Mouse (Mus musculus) MEL (cell line): Measurements from ENCODE around the gene Stk39.

Source experiments
- CHD1 ChIP-seq: IDR thresholded peaks from 2 replicates; pipeline ENCODE4 v1.6.1; 2012; ENCODE audit warnings: low read depth, mild to moderate bottlenecking, inconsistent platforms, low read length, improper control_type of control experiment
- CTCF ChIP-seq, 3 experiments: IDR thresholded peaks in 2 of 3; conservative IDR thresholded peaks in 1 of 3; 2 replicates each; pipeline ENCODE4 v1.5.1; 2011 to 2012; ENCODE audit warnings: low read length in 3 of 3, low read depth in 2 of 3, mild to moderate bottlenecking in 2 of 3, improper control_type of control experiment in 1 of 3, inconsistent platforms in 1 of 3, mixed read lengths in 1 of 3, moderate library complexity in 1 of 3; ENCODE audit not compliant: control insufficient read depth in 1 of 3, insufficient read depth in 1 of 3, poor library complexity in 1 of 3, severe bottlenecking in 1 of 3
- ELF1 ChIP-seq: IDR thresholded peaks from 2 replicates; pipeline ENCODE4 v1.6.1; 2014; ENCODE audit warnings: low read depth, mild to moderate bottlenecking, inconsistent platforms, low read length, improper control_type of control experiment, moderate library complexity
- EP300 ChIP-seq, 2 experiments: IDR thresholded peaks; 2 replicates each; pipeline ENCODE4 v1.6.1; 2011; ENCODE audit warnings: improper control_type of control experiment in 2 of 2, low read length in 2 of 2, low read depth in 1 of 2, mild to moderate bottlenecking in 1 of 2
- GATA1 ChIP-seq: IDR thresholded peaks from 2 replicates; pipeline ENCODE4 v1.6.1; 2011; ENCODE audit warnings: low read depth, low read length, improper control_type of control experiment
- HCFC1 ChIP-seq: IDR thresholded peaks from 2 replicates; pipeline ENCODE4 v1.6.1; 2012; ENCODE audit warnings: low read depth, mild to moderate bottlenecking, inconsistent platforms, low read length, improper control_type of control experiment, moderate library complexity
- MAFK ChIP-seq: IDR thresholded peaks from 2 replicates; pipeline ENCODE4 v1.6.1; 2011; ENCODE audit warnings: low read depth, mild to moderate bottlenecking, low read length, improper control_type of control experiment, borderline replicate concordance
- MAX ChIP-seq: IDR thresholded peaks from 2 replicates; pipeline ENCODE4 v1.6.1; 2011; ENCODE audit warnings: low read length, improper control_type of control experiment
- NELFE ChIP-seq: IDR thresholded peaks from 2 replicates; pipeline ENCODE4 v1.6.1; 2011; ENCODE audit warnings: low read depth, low read length, improper control_type of control experiment
- POLR2A ChIP-seq, 2 experiments: IDR thresholded peaks; 2 replicates each; pipeline ENCODE4 v1.6.1; 2011 to 2012; ENCODE audit warnings: low read length in 2 of 2, mild to moderate bottlenecking in 2 of 2, control low read depth in 1 of 2, improper control_type of control experiment in 1 of 2, low read depth in 1 of 2, moderate library complexity in 1 of 2; ENCODE audit not compliant: control insufficient read depth in 1 of 2, insufficient read depth in 1 of 2, poor library complexity in 1 of 2
- POLR2AphosphoS5 ChIP-seq: IDR thresholded peaks from 2 replicates; pipeline ENCODE4 v1.6.1; 2012; ENCODE audit warnings: low read depth, borderline replicate concordance, mild to moderate bottlenecking, inconsistent platforms, low read length, moderate library complexity, mixed read lengths
- UBTF ChIP-seq: IDR thresholded peaks from 2 replicates; pipeline ENCODE4 v1.6.1; 2012; ENCODE audit warnings: low read depth, mild to moderate bottlenecking, inconsistent platforms, low read length, improper control_type of control experiment, moderate library complexity, borderline replicate concordance; ENCODE audit not compliant: insufficient read depth
- ZMIZ1 ChIP-seq: IDR thresholded peaks from 2 replicates; pipeline ENCODE4 v1.6.1; 2012; ENCODE audit warnings: low read depth, mild to moderate bottlenecking, inconsistent platforms, low read length, improper control_type of control experiment, moderate library complexity
- ZNF384 ChIP-seq: IDR thresholded peaks from 2 replicates; pipeline ENCODE4 v1.6.1; 2012; ENCODE audit warnings: low read depth, mild to moderate bottlenecking, inconsistent platforms, low read length, improper control_type of control experiment

DNA sequence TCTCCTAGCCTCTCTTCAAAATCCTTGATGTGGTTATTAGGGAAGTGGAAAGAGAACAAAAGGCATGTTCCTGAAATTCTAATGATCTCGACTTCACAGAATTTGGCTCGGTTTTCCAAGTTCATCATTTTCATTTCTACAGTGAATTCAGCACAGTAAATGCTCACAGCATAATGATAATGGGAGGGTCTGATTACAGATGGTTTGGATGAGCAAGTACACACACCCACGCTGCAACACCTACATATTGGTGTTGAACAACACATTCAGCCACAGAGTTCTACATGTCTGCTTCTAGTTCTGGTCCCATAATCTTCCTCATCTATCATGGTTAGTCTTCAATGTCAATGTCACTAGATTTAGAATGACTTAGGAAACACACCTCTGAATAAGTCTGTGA lies 190.5 kb downstream of the Stk39 start:
- TF ChIP-seq HCFC1: no peak
- TF ChIP-seq ZMIZ1: no peak
- TF ChIP-seq POLR2A (IDR thresholded peaks at IDR 0.05; ENCODE audit: control insufficient read depth in 1 of 2, insufficient read depth in 1 of 2, low read depth in 1 of 2, low read length in 2 of 2, poor library complexity in 1 of 2): no peak
- TF ChIP-seq NELFE: no peak
- TF ChIP-seq MAFK: no peak
- no peak for TF ChIP-seq EP300 (IDR thresholded peaks at IDR 0.05; ENCODE audit: low read depth in 1 of 2, low read length in 2 of 2)
- no peak for TF ChIP-seq CTCF (IDR thresholded peaks at IDR 0.05 in 2 of 3, conservative IDR thresholded peaks at IDR 0.05 in 1 of 3; ENCODE audit: control insufficient read depth in 1 of 3, insufficient read depth in 1 of 3, low read depth in 2 of 3, low read length in 3 of 3, poor library complexity in 1 of 3, severe bottlenecking in 1 of 3)
- no peak for TF ChIP-seq CHD1
- TF ChIP-seq POLR2AphosphoS5: no peak
- no peak for TF ChIP-seq UBTF
- TF ChIP-seq ELF1: no peak
- TF ChIP-seq ZNF384: no peak
- no peak for TF ChIP-seq GATA1
- no peak for TF ChIP-seq MAX
